Mouse (Mus musculus): ENCODE data around the gene Gm20489. TPM values are rescaled to one million over a fixed set of nuclear protein-coding genes. Genes with fewer than 3 reads are reported as not detected.

Gm20489 gene
- polyA plus RNA-seq, 1 experiment from 2014 or later = not detected

- 93% methylated on average over 10 of the region's 10 CpGs for WGBS
- no peak for ATAC-seq
These were observed 21.3 kb upstream of the Gm20489 start for GRCm38 (mm10) chrX:101290111-101290510.

GRCm38 (mm10) chrX:101289037-101289436 is 20.2 kb upstream of the Gm20489 start:
- Histone ChIP-seq H3K36me3 (ENCODE audit: control insufficient read depth, insufficient read depth, low read length) (peaks cover 13% of the 10 kb centered on the region), H3K9me3 (replicated peaks; ENCODE audit: control insufficient read depth, low read length, poor library complexity, severe bottlenecking) (no peaks in the 10 kb centered on the region), H3K9ac (ENCODE audit: low read depth, low read length) (no peak overlapping the region), H3K4me2 (ENCODE audit: low read length) (no peak overlapping the region), H3K27ac (ENCODE audit: low read length) (no peak overlapping the region), H3K4me1 (ENCODE audit: control insufficient read depth, insufficient read depth, low read length) (no peaks in the 10 kb centered on the region), H3K4me3 (ENCODE audit: low read depth, low read length) (no peak overlapping the region), H3K27me3 (ENCODE audit: control insufficient read depth, insufficient read depth, low read depth, low read length) (no peaks in the 10 kb centered on the region)
- no peak for ATAC-seq
- WGBS = 93% methylated on average over 7 of the region's 7 CpGs

More at GRCm38 (mm10) chrX:101290111-101290510, 21.3 kb upstream of the Gm20489 start:
- no peak overlapping the region for H3K9ac ChIP-seq (ENCODE audit: low read depth, low read length)
- no peak overlapping the region for H3K4me3 ChIP-seq (ENCODE audit: low read depth, low read length)
- H3K27ac ChIP-seq (ENCODE audit: low read length) = no peak overlapping the region
- no peak overlapping the region for H3K4me2 ChIP-seq (ENCODE audit: low read length)
- H3K4me1 ChIP-seq (ENCODE audit: control insufficient read depth, insufficient read depth, low read length) = no peaks in the 10 kb centered on the region
- no peaks in the 10 kb centered on the region for H3K9me3 ChIP-seq (replicated peaks; ENCODE audit: control insufficient read depth, low read length, poor library complexity, severe bottlenecking)
- no peaks in the 10 kb centered on the region for H3K27me3 ChIP-seq (ENCODE audit: control insufficient read depth, insufficient read depth, low read depth, low read length)
- H3K36me3 ChIP-seq (ENCODE audit: control insufficient read depth, insufficient read depth, low read length) = peaks cover 16% of the 10 kb centered on the region

GRCm38 (mm10) chrX:101288432-101288831 is 19.6 kb upstream of the Gm20489 start:
- no peak overlapping the region for H3K9ac ChIP-seq (ENCODE audit: low read depth, low read length)
- H3K27me3 ChIP-seq (ENCODE audit: control insufficient read depth, insufficient read depth, low read depth, low read length) = no peaks in the 10 kb centered on the region
- H3K27ac ChIP-seq (ENCODE audit: low read length) = no peak overlapping the region
- WGBS = 93% methylated on average over 6 of the region's 6 CpGs
- H3K4me2 ChIP-seq (ENCODE audit: low read length) = no peak overlapping the region
- H3K9me3 ChIP-seq (replicated peaks; ENCODE audit: control insufficient read depth, low read length, poor library complexity, severe bottlenecking) = no peaks in the 10 kb centered on the region
- H3K4me1 ChIP-seq (ENCODE audit: control insufficient read depth, insufficient read depth, low read length) = no peaks in the 10 kb centered on the region
- peaks cover 11% of the 10 kb centered on the region for H3K36me3 ChIP-seq (ENCODE audit: control insufficient read depth, insufficient read depth, low read length)
- no peak overlapping the region for H3K4me3 ChIP-seq (ENCODE audit: low read depth, low read length)
- no peak for ATAC-seq

- 95% methylated on average over 3 of the region's 3 CpGs for WGBS
- no peak overlapping the region for H3K4me2 ChIP-seq (ENCODE audit: low read length)
- no peaks in the 10 kb centered on the region for H3K27me3 ChIP-seq (ENCODE audit: control insufficient read depth, insufficient read depth, low read depth, low read length)
- H3K9ac ChIP-seq (ENCODE audit: low read depth, low read length) = no peak overlapping the region
- no peak for ATAC-seq
- no peak overlapping the region for H3K4me3 ChIP-seq (ENCODE audit: low read depth, low read length)
- no peaks in the 10 kb centered on the region for H3K4me1 ChIP-seq (ENCODE audit: control insufficient read depth, insufficient read depth, low read length)
- H3K9me3 ChIP-seq (replicated peaks; ENCODE audit: control insufficient read depth, low read length, poor library complexity, severe bottlenecking) = no peaks in the 10 kb centered on the region
- peaks cover 11% of the 10 kb centered on the region for H3K36me3 ChIP-seq (ENCODE audit: control insufficient read depth, insufficient read depth, low read length)
- H3K27ac ChIP-seq (ENCODE audit: low read length) = no peak overlapping the region
These were observed 18.7 kb upstream of the Gm20489 start for GRCm38 (mm10) chrX:101287543-101287942.

- ATAC-seq = no peak
- H3K9ac ChIP-seq (ENCODE audit: low read depth, low read length) = no peak overlapping the region
- no peaks in the 10 kb centered on the region for H3K9me3 ChIP-seq (replicated peaks; ENCODE audit: control insufficient read depth, low read length, poor library complexity, severe bottlenecking)
- H3K4me2 ChIP-seq (ENCODE audit: low read length) = no peak overlapping the region
- H3K4me3 ChIP-seq (ENCODE audit: low read depth, low read length) = no peak overlapping the region
- H3K4me1 ChIP-seq (ENCODE audit: control insufficient read depth, insufficient read depth, low read length) = no peaks in the 10 kb centered on the region
- H3K27me3 ChIP-seq (ENCODE audit: control insufficient read depth, insufficient read depth, low read depth, low read length) = no peaks in the 10 kb centered on the region
- 93% methylated on average over 14 of the region's 14 CpGs for WGBS
- peaks cover 13% of the 10 kb centered on the region for H3K36me3 ChIP-seq (ENCODE audit: control insufficient read depth, insufficient read depth, low read length)
- no peak overlapping the region for H3K27ac ChIP-seq (ENCODE audit: low read length)
These were observed 17.3 kb upstream of the Gm20489 start for GRCm38 (mm10) chrX:101285953-101286670.

GRCm38 (mm10) chrX:101285534-101285933 is 16.7 kb upstream of the Gm20489 start:
- Histone ChIP-seq H3K9ac (ENCODE audit: low read depth, low read length) (no peak overlapping the region), H3K27me3 (ENCODE audit: control insufficient read depth, insufficient read depth, low read depth, low read length) (no peaks in the 10 kb centered on the region), H3K4me2 (ENCODE audit: low read length) (no peak overlapping the region), H3K27ac (ENCODE audit: low read length) (no peak overlapping the region), H3K4me3 (ENCODE audit: low read depth, low read length) (no peak overlapping the region), H3K4me1 (ENCODE audit: control insufficient read depth, insufficient read depth, low read length) (no peaks in the 10 kb centered on the region), H3K9me3 (replicated peaks; ENCODE audit: control insufficient read depth, low read length, poor library complexity, severe bottlenecking) (no peaks in the 10 kb centered on the region), H3K36me3 (ENCODE audit: control insufficient read depth, insufficient read depth, low read length) (peaks cover 13% of the 10 kb centered on the region)
- WGBS = 29% methylated on average over 6 of the region's 6 CpGs
- peak; percentile 71 for ATAC-seq

- no peaks in the 10 kb centered on the region for H3K9me3 ChIP-seq (replicated peaks; ENCODE audit: control insufficient read depth, low read length, poor library complexity, severe bottlenecking)
- no peak for ATAC-seq
- no peaks in the 10 kb centered on the region for H3K4me1 ChIP-seq (ENCODE audit: control insufficient read depth, insufficient read depth, low read length)
- no peak overlapping the region for H3K27ac ChIP-seq (ENCODE audit: low read length)
- H3K4me2 ChIP-seq (ENCODE audit: low read length) = no peak overlapping the region
- no peak overlapping the region for H3K9ac ChIP-seq (ENCODE audit: low read depth, low read length)
- no peaks in the 10 kb centered on the region for H3K27me3 ChIP-seq (ENCODE audit: control insufficient read depth, insufficient read depth, low read depth, low read length)
- WGBS = 86% methylated on average over 6 of the region's 6 CpGs
- no peak overlapping the region for H3K4me3 ChIP-seq (ENCODE audit: low read depth, low read length)
- peaks cover 7% of the 10 kb centered on the region; the same call in 1 of the 2 replicates for H3K36me3 ChIP-seq (ENCODE audit: control insufficient read depth, insufficient read depth, low read length)
These were observed 14.0 kb upstream of the Gm20489 start for GRCm38 (mm10) chrX:101282813-101283212.

GRCm38 (mm10) chrX:101273875-101274738 is 5.3 kb upstream of the Gm20489 start, which contains the start of gene Med12:
Gene Med12 (plus strand): TSS chrX:101274030.
- 22% methylated on average over 49 of the region's 54 CpGs for WGBS
- peak; percentile 98 for ATAC-seq
- no peaks in the 10 kb centered on the region for H3K4me1 ChIP-seq (ENCODE audit: control insufficient read depth, insufficient read depth, low read length)

GRCm38 (mm10) chrX:101273410-101273809 is 4.6 kb upstream of the Gm20489 start:
- H3K4me3 ChIP-seq (ENCODE audit: low read depth, low read length) = peak overlapping the region; percentile 54
- no peaks in the 10 kb centered on the region; the same call in 1 of the 2 replicates for H3K36me3 ChIP-seq (ENCODE audit: control insufficient read depth, insufficient read depth, low read length)
- peak overlapping the region; percentile 66; the same call in 1 of the 2 replicates for H3K9ac ChIP-seq (ENCODE audit: low read depth, low read length)
- no peaks in the 10 kb centered on the region for H3K27me3 ChIP-seq (ENCODE audit: control insufficient read depth, insufficient read depth, low read depth, low read length)
- H3K4me2 ChIP-seq (ENCODE audit: low read length) = peak overlapping the region; percentile 58
- H3K4me1 ChIP-seq (ENCODE audit: control insufficient read depth, insufficient read depth, low read length) = no peaks in the 10 kb centered on the region
- WGBS = 18% methylated on average over 6 of the region's 6 CpGs
- peak; percentile 23; the same call in 1 of the 2 replicates for ATAC-seq
- no peak overlapping the region for H3K27ac ChIP-seq (ENCODE audit: low read length)
- H3K9me3 ChIP-seq (replicated peaks; ENCODE audit: control insufficient read depth, low read length, poor library complexity, severe bottlenecking) = no peaks in the 10 kb centered on the region

More at GRCm38 (mm10) chrX:101273875-101274738, 5.3 kb upstream of the Gm20489 start, which contains the start of gene Med12:
- Histone ChIP-seq H3K9me3 (replicated peaks; ENCODE audit: control insufficient read depth, low read length, poor library complexity, severe bottlenecking) (no peaks in the 10 kb centered on the region), H3K36me3 (ENCODE audit: control insufficient read depth, insufficient read depth, low read length) (no peaks in the 10 kb centered on the region; the same call in 1 of the 2 replicates), H3K27ac (ENCODE audit: low read length) (peak within 1 kb of the TSS; percentile 71), H3K4me3 (ENCODE audit: low read depth, low read length) (peak within 1 kb of the TSS; percentile 54), H3K4me2 (ENCODE audit: low read length) (peak within 1 kb of the TSS; percentile 58), H3K27me3 (ENCODE audit: control insufficient read depth, insufficient read depth, low read depth, low read length) (no peaks in the 10 kb centered on the region), H3K9ac (ENCODE audit: low read depth, low read length) (peak within 1 kb of the TSS; percentile 66)
